Mouse (Mus musculus) embryonic fibroblast, embryonic 13.5 days (primary cell): ENCODE measurements around the gene Dnah17.

Source experiments
- CTCF ChIP-seq: IDR thresholded peaks from 2 replicates; pipeline ENCODE4 v1.5.1; 2011; ENCODE audit warnings: mild to moderate bottlenecking, control low read depth, low read length, moderate library complexity, borderline replicate concordance; ENCODE audit not compliant: insufficient read depth
- POLR2A ChIP-seq: IDR thresholded peaks from 2 replicates; pipeline ENCODE4 v1.6.1; 2011; ENCODE audit warnings: low read depth, mild to moderate bottlenecking, control low read depth, low read length, moderate library complexity

DNA sequence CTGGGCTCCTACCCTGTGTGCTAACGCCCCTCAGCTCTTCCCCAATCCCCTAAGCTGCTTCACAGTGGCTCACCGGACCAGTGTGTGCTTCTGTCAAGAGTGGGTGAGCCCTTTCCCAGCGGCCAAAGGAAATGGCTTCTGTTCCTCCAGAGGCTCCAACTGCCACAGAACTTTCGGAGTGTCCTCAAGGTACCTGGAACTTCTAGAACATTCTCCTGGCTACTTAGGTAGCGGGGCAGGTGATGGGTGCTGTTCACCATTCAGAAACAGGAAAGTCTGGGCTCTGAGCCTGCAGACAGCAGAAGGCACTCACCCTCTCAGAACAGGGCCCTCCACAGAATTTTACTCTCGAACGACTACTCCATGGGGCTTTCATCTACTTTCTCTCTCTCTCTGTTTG, at the start of gene Dnah17:
- TF ChIP-seq POLR2A (no peak), CTCF (no peak)
